Mouse (Mus musculus): ENCODE measurements at regions not wholly inside any gene's neighbourhood (a gene's known extent, or its start where the extent isn't known, plus 50 kb on each side); places are given as distances from the start of the nearest gene placed in this dataset.

DNA sequence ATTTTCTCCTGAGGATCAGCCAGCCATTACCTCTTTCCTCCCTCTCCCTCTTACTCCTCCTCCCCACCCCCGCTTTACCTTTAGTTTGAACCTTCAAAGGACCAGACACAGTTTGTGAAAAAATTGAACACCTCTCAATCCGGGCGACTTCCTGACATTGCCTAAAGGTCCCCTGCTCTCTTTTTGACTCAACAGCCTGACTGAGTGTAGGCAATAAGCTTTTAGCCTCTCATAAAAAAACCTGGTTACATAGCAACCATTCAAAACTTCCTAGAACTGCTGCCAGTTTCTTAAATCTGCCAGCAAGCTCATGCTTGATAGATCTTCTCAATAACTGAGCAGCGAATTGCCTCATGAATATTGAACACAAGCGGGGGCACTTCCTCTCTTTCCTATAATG lies 71.7 kb downstream of the Zfp945 start:
- peaks cover 15% of the 10 kb centered on the region for H3K9me3 ChIP-seq (ENCODE audit: control insufficient read depth, low read length)

DNA sequence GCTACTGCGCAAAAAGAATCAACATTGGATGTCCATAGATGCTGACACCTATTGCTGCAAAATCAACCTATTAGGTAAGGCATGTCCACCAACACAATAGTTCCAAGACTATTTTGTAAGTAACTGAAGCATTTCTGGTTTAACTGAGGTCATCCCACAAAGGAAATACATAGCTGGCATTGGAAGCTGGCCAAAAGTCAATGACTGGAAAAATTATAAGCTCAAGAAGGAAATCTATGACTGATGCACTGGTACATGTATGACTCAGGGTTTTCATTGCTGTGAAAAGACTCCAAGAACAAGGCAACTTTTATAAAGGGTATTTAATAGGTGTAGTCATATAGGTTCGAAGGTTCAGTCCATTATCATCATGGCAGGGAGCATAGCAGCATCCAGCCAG lies 82.5 kb downstream of the Zfp945 start:
- Histone ChIP-seq H3K4me1 (replicated peaks; ENCODE audit: control insufficient read depth, insufficient read depth, low read length) (no peaks in the 10 kb centered on the region), H3K4me3 (ENCODE audit: low read depth, low read length) (no peak overlapping the region), H3K27me3 (ENCODE audit: control insufficient read depth, insufficient read depth, low read length) (no peaks in the 10 kb centered on the region), H3K9me3 (ENCODE audit: control insufficient read depth, low read length) (peaks cover 6% of the 10 kb centered on the region), H3K9ac (ENCODE audit: low read length) (no peak overlapping the region), H3K27ac (ENCODE audit: low read depth, low read length) (no peak overlapping the region), H3K4me2 (ENCODE audit: low read depth, low read length, severe bottlenecking) (no peak overlapping the region), H3K36me3 (ENCODE audit: control insufficient read depth, insufficient read depth, low read length) (peaks cover 2% of the 10 kb centered on the region; the same call in 1 of the 2 replicates)
- DNase-seq (ENCODE audit: low spot score) (no peak), ATAC-seq (replicated peaks; ENCODE audit: low FRiP score) (no peak)
- 90% methylated on average over 2 of the region's 2 CpGs for WGBS

More for the DNA sequence above, 71.7 kb downstream of the Zfp945 start:
- no peak overlapping the region for H3K4me2 ChIP-seq (ENCODE audit: low read depth, low read length, severe bottlenecking)
- H3K27ac ChIP-seq (ENCODE audit: low read depth, low read length) = no peak overlapping the region
- H3K27me3 ChIP-seq (ENCODE audit: control insufficient read depth, insufficient read depth, low read length) = no peaks in the 10 kb centered on the region
- 84% methylated on average over 5 of the region's 5 CpGs for WGBS
- ATAC-seq (replicated peaks; ENCODE audit: low FRiP score) = no peak
- H3K4me1 ChIP-seq (replicated peaks; ENCODE audit: control insufficient read depth, insufficient read depth, low read length) = no peaks in the 10 kb centered on the region
- H3K4me3 ChIP-seq (ENCODE audit: low read depth, low read length) = no peak overlapping the region
- peaks cover 4% of the 10 kb centered on the region; the same call in 1 of the 2 replicates for H3K36me3 ChIP-seq (ENCODE audit: control insufficient read depth, insufficient read depth, low read length)
- DNase-seq (ENCODE audit: low spot score) = no peak
- no peak overlapping the region for H3K9ac ChIP-seq (ENCODE audit: low read length)

DNA sequence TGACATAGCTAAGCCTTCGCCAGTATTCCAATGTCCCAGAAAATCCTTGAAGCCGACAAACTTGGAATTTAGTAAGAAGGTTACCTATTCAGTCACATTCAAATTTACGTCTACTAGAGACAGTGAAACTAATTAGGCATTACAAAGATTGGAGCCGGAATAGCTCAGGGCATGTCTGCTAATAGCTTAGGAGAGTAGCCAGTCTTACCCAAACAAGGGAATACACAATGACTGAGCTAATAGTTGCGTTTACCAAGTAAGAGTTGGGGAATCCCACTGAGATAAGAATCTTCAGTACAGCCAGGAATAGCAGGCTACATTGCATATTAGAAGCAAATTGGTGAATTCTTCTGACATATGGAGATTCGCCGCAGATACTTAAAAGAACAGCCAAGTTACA lies 121.2 kb downstream of the Zfp945 start:
- ATAC-seq (replicated peaks; ENCODE audit: low FRiP score) (no peak), DNase-seq (ENCODE audit: low spot score) (no peak)
- WGBS = 57% methylated on average over 7 of the region's 7 CpGs
- no peaks in the 10 kb centered on the region for H3K4me1 ChIP-seq (replicated peaks; ENCODE audit: control insufficient read depth, insufficient read depth, low read length)
- H3K36me3 ChIP-seq (ENCODE audit: control insufficient read depth, insufficient read depth, low read length) = no peaks in the 10 kb centered on the region
- no peak overlapping the region for H3K9ac ChIP-seq (ENCODE audit: low read length)
- no peak overlapping the region for H3K4me2 ChIP-seq (ENCODE audit: low read depth, low read length, severe bottlenecking)
- H3K27ac ChIP-seq (ENCODE audit: low read depth, low read length) = no peak overlapping the region
- H3K27me3 ChIP-seq (ENCODE audit: control insufficient read depth, insufficient read depth, low read length) = no peaks in the 10 kb centered on the region
- no peaks in the 10 kb centered on the region for H3K9me3 ChIP-seq (ENCODE audit: control insufficient read depth, low read length)
- no peak overlapping the region for H3K4me3 ChIP-seq (ENCODE audit: low read depth, low read length)

DNA sequence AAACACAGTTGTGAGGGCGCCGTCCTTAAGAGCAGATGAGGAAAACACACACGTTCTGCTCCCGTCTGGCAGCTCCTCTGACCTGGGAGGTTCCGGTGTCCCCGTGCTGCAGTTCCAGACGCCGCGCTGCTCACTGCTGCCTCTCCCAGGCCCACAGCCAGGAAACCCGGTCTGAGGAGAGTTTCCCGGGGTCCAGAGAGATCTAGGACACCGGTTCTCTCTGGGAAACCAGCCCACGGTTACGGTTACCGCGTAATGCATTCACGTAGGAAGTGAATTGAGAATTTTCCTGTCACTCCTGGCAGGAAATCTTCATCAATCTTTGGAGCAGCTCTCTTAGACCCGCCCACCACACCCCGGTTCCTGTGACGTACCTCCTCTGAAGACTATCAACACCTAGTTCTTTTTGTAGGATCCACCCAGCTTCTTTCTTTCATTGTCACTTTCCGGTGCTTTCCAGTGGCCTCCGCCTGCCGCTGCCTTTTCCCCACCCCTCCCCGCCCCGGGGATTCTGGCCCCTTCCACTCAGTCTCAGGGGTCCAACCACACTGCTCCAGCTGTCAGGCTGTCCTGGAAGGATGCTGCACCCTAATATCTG lies 127.3 kb downstream of the Zfp945 start:
- WGBS = 0% methylated on average over 25 of the region's 25 CpGs
- peak; percentile 94 for ATAC-seq (replicated peaks; ENCODE audit: low FRiP score)
- peak; percentile 71 for DNase-seq (ENCODE audit: low spot score)
- Histone ChIP-seq H3K27ac (ENCODE audit: low read depth, low read length) (peak overlapping the region; percentile 76), H3K4me1 (replicated peaks; ENCODE audit: control insufficient read depth, insufficient read depth, low read length) (no peaks in the 10 kb centered on the region), H3K4me2 (ENCODE audit: low read depth, low read length, severe bottlenecking) (peak overlapping the region; percentile 67), H3K9me3 (ENCODE audit: control insufficient read depth, low read length) (no peaks in the 10 kb centered on the region; the same call in 1 of the 2 replicates), H3K36me3 (ENCODE audit: control insufficient read depth, insufficient read depth, low read length) (no peaks in the 10 kb centered on the region; the same call in 1 of the 2 replicates), H3K9ac (ENCODE audit: low read length) (peak overlapping the region; percentile 72), H3K4me3 (ENCODE audit: low read depth, low read length) (peak overlapping the region; percentile 59), H3K27me3 (ENCODE audit: control insufficient read depth, insufficient read depth, low read length) (no peaks in the 10 kb centered on the region)

DNA sequence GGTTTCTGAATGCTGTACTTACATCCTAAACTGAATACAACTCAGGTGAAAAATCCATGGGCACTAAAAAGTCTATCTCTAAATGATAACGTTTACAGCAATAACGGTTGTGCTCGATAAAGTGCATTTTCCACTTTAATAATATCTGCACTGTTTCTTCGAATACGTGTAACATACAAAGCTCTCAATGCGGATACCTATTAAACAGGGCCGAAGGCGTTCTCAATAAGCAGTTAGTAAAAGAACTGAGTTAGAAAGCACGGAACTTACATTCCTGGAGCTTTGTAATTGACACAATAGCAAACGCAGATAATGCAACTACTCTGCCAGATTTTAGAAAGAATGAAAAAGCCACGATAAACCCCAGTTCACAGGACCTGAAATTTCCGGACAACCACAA lies 127.8 kb downstream of the Zfp945 start:
- Histone ChIP-seq H3K4me3 (ENCODE audit: low read depth, low read length) (peak overlapping the region; percentile 59), H3K9me3 (ENCODE audit: control insufficient read depth, low read length) (no peaks in the 10 kb centered on the region; the same call in 1 of the 2 replicates), H3K36me3 (ENCODE audit: control insufficient read depth, insufficient read depth, low read length) (no peaks in the 10 kb centered on the region; the same call in 1 of the 2 replicates), H3K9ac (ENCODE audit: low read length) (peak overlapping the region; percentile 72), H3K4me1 (replicated peaks; ENCODE audit: control insufficient read depth, insufficient read depth, low read length) (no peaks in the 10 kb centered on the region), H3K27me3 (ENCODE audit: control insufficient read depth, insufficient read depth, low read length) (no peaks in the 10 kb centered on the region), H3K4me2 (ENCODE audit: low read depth, low read length, severe bottlenecking) (peak overlapping the region; percentile 67), H3K27ac (ENCODE audit: low read depth, low read length) (peak overlapping the region; percentile 76; the same call in 1 of the 2 replicates)
- no peak for DNase-seq (ENCODE audit: low spot score)
- peak; percentile 21; the same call in 1 of the 2 replicates for ATAC-seq (replicated peaks; ENCODE audit: low FRiP score)
- WGBS = 18% methylated on average over 12 of the region's 12 CpGs

- H3K4me3 ChIP-seq (ENCODE audit: low read depth, low read length) = no peak overlapping the region
- no peaks in the 10 kb centered on the region for H3K4me1 ChIP-seq (replicated peaks; ENCODE audit: control insufficient read depth, insufficient read depth, low read length)
- H3K9ac ChIP-seq (ENCODE audit: low read length) = no peak overlapping the region
- no peaks in the 10 kb centered on the region; the same call in 1 of the 2 replicates for H3K36me3 ChIP-seq (ENCODE audit: control insufficient read depth, insufficient read depth, low read length)
- H3K27me3 ChIP-seq (ENCODE audit: control insufficient read depth, insufficient read depth, low read length) = no peaks in the 10 kb centered on the region
- WGBS = 94% methylated on average over 4 of the region's 4 CpGs
- H3K9me3 ChIP-seq (ENCODE audit: control insufficient read depth, low read length) = no peaks in the 10 kb centered on the region; the same call in 1 of the 2 replicates
- no peak overlapping the region for H3K27ac ChIP-seq (ENCODE audit: low read depth, low read length)
- no peak overlapping the region for H3K4me2 ChIP-seq (ENCODE audit: low read depth, low read length, severe bottlenecking)
- no peak for ATAC-seq (replicated peaks; ENCODE audit: low FRiP score)
- no peak for DNase-seq (ENCODE audit: low spot score)
These were observed 130.6 kb downstream of the Zfp945 start for GRCm38 (mm10) chr17:22736360-22736759.

All from forebrain, embryonic 11.5 days (tissue).